11 mouse cellular contexts compared by ENCODE assay signal in the genomic region with DNA sequence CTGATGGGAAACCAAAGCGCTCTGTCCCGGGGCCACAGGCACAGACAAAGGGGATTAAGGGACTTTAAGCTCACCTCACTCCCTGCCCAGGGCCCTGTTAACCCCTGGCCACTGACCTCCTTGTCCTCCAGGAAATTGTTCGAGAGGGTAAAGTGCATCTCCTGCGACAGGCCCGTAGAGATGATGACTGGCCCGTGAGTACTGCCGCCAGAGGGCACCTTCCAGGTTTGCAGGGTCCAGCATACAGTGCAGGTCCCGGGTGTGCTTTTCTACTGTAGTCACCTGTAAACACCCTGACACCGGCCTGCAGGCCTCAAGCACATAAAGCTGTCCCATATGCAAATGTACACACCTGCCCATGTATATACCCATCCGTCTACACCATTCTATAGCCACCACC. TPM values are rescaled to one million over a fixed set of nuclear protein-coding genes. Genes with fewer than 3 reads are reported as not detected.
A peak's percentile ranks its signal among the peaks of the same experiment; 100 is the strongest.
DNase-seq lines count a peak whose midpoint lies in the region; ATAC-seq lines count a peak whose summit lies in the region.
"Had no signal": no experiment of that assay in that cellular context is flagged by ENCODE, and none has a peak within 500 bp of the region (broad histone marks: within the 10 kb centered on the region; RNA-seq: fewer than 3 reads in every experiment).

No protein-coding gene starts in this region.

- no peak overlapping the region for H3K4me3 ChIP-seq in hindbrain, embryonic 16.5 days (ENCODE audit: low read length)
- H3K4me3 ChIP-seq in hindbrain, embryonic 13.5 days = no peak overlapping the region
- no peak overlapping the region for H3K4me3 ChIP-seq in neural tube, embryonic 13.5 days
- H3K4me3 ChIP-seq in neural tube, embryonic 15.5 days (replicated peaks) = no peak overlapping the region
- no peak overlapping the region for H3K4me3 ChIP-seq in kidney, embryonic 14.5 days (ENCODE audit: low read length)
- H3K4me3 ChIP-seq: limb, embryonic 13.5 days had no signal

- no peaks in the 10 kb centered on the region for H3K9me3 ChIP-seq in hindbrain, embryonic 16.5 days (ENCODE audit: control insufficient read depth, low read length)
- no peaks in the 10 kb centered on the region for H3K9me3 ChIP-seq in hindbrain, embryonic 13.5 days
- no peaks in the 10 kb centered on the region for H3K9me3 ChIP-seq in neural tube, embryonic 13.5 days
- H3K9me3 ChIP-seq in neural tube, embryonic 15.5 days (replicated peaks) = no peaks in the 10 kb centered on the region
- no peaks in the 10 kb centered on the region for H3K9me3 ChIP-seq in kidney, embryonic 14.5 days (ENCODE audit: control insufficient read depth, low read length)
- H3K9me3 ChIP-seq: limb, embryonic 13.5 days had no signal

- no peak overlapping the region for H3K4me2 ChIP-seq in hindbrain, embryonic 16.5 days (ENCODE audit: low read length)
- no peak overlapping the region for H3K4me2 ChIP-seq in hindbrain, embryonic 13.5 days
- H3K4me2 ChIP-seq in neural tube, embryonic 13.5 days = no peak overlapping the region
- no peak overlapping the region for H3K4me2 ChIP-seq in neural tube, embryonic 15.5 days
- no peak overlapping the region for H3K4me2 ChIP-seq in kidney, embryonic 14.5 days (replicated peaks; ENCODE audit: low read depth, low read length)
- H3K4me2 ChIP-seq: limb, embryonic 13.5 days had no signal

- 0 out of 2 replicates have a peak, but pooled peaks have one; percentile 14 for ATAC-seq in hindbrain, embryonic 16.5 days
- ATAC-seq in hindbrain, embryonic 13.5 days (ENCODE audit: low FRiP score) = no peak
- peak; percentile 47; the same call in 1 of the 2 replicates for ATAC-seq in neural tube, embryonic 13.5 days (ENCODE audit: low read depth)
- no peak for ATAC-seq in neural tube, embryonic 15.5 days (ENCODE audit: low FRiP score)
- peak; percentile 63 for ATAC-seq in kidney, embryonic 14.5 days (ENCODE audit: low FRiP score, low TSS enrichment)
- ATAC-seq: forebrain, embryonic 16.5 days had no signal

- H3K27ac ChIP-seq in hindbrain, embryonic 16.5 days (ENCODE audit: low read depth, low read length) = no peak overlapping the region
- no peak overlapping the region for H3K27ac ChIP-seq in hindbrain, embryonic 13.5 days
- H3K27ac ChIP-seq in neural tube, embryonic 13.5 days (replicated peaks) = no peak overlapping the region
- H3K27ac ChIP-seq in neural tube, embryonic 15.5 days (replicated peaks) = no peak overlapping the region
- no peak overlapping the region for H3K27ac ChIP-seq in kidney, embryonic 14.5 days (ENCODE audit: low read depth, low read length)
- H3K27ac ChIP-seq: limb, embryonic 13.5 days had no signal

- H3K36me3 ChIP-seq in hindbrain, embryonic 16.5 days (ENCODE audit: control insufficient read depth, insufficient read depth, low read length) = no peaks in the 10 kb centered on the region
- no peaks in the 10 kb centered on the region for H3K36me3 ChIP-seq in hindbrain, embryonic 13.5 days
- no peaks in the 10 kb centered on the region for H3K36me3 ChIP-seq in neural tube, embryonic 13.5 days
- no peaks in the 10 kb centered on the region for H3K36me3 ChIP-seq in neural tube, embryonic 15.5 days
- H3K36me3 ChIP-seq in kidney, embryonic 14.5 days (ENCODE audit: control insufficient read depth, insufficient read depth, low read length) = no peaks in the 10 kb centered on the region
- H3K36me3 ChIP-seq: limb, embryonic 13.5 days had no signal

- H3K27me3 ChIP-seq in hindbrain, embryonic 16.5 days (replicated peaks; ENCODE audit: control insufficient read depth, insufficient read depth, low read length) = no peaks in the 10 kb centered on the region
- no peaks in the 10 kb centered on the region for H3K27me3 ChIP-seq in hindbrain, embryonic 13.5 days
- H3K27me3 ChIP-seq in neural tube, embryonic 13.5 days = no peaks in the 10 kb centered on the region
- H3K27me3 ChIP-seq in neural tube, embryonic 15.5 days (replicated peaks) = no peaks in the 10 kb centered on the region
- H3K27me3 ChIP-seq in kidney, embryonic 14.5 days (ENCODE audit: control insufficient read depth, insufficient read depth, low read length) = no peaks in the 10 kb centered on the region
- H3K27me3 ChIP-seq: limb, embryonic 13.5 days had no signal

- 50% methylated on average over 10 of the region's 10 CpGs for WGBS in hindbrain, embryonic 16.5 days
- 50% methylated on average over 10 of the region's 10 CpGs for WGBS in hindbrain, embryonic 13.5 days
- WGBS in neural tube, embryonic 13.5 days = 53% methylated on average over 10 of the region's 10 CpGs
- WGBS in neural tube, embryonic 15.5 days = 57% methylated on average over 10 of the region's 10 CpGs
- 47% methylated on average over 10 of the region's 10 CpGs for WGBS in kidney, embryonic 14.5 days

- peak; percentile 32 for DNase-seq in thymus, postnatal 25 days
- no peak for DNase-seq in frontal cortex, adult 2 months (ENCODE audit: extremely low spot score in 1 of 2, low spot score in 1 of 2)
- DNase-seq: adrenal gland, adult 8-10 months; embryo, embryonic 11 days had no signal

- H3K4me1 ChIP-seq in hindbrain, embryonic 16.5 days (ENCODE audit: control insufficient read depth, insufficient read depth, low read depth, low read length) = no peaks in the 10 kb centered on the region
- no peaks in the 10 kb centered on the region for H3K4me1 ChIP-seq in hindbrain, embryonic 13.5 days (replicated peaks)
- H3K4me1 ChIP-seq in neural tube, embryonic 13.5 days (replicated peaks) = no peaks in the 10 kb centered on the region
- no peaks in the 10 kb centered on the region for H3K4me1 ChIP-seq in neural tube, embryonic 15.5 days
- H3K4me1 ChIP-seq in kidney, embryonic 14.5 days (ENCODE audit: control insufficient read depth, insufficient read depth, low read length) = no peaks in the 10 kb centered on the region

- H3K9ac ChIP-seq in hindbrain, embryonic 16.5 days (ENCODE audit: low read depth, low read length) = no peak overlapping the region
- H3K9ac ChIP-seq in hindbrain, embryonic 13.5 days = no peak overlapping the region
- H3K9ac ChIP-seq in neural tube, embryonic 13.5 days = no peak overlapping the region
- no peak overlapping the region for H3K9ac ChIP-seq in neural tube, embryonic 15.5 days (replicated peaks)
- H3K9ac ChIP-seq in kidney, embryonic 14.5 days (ENCODE audit: low read depth, low read length) = no peak overlapping the region
- H3K9ac ChIP-seq: limb, embryonic 13.5 days had no signal

RNA-seq across cellular contexts. Expression of a gene that starts 18.7 kb away (rescaled TPM):
- polyA plus RNA-seq in hindbrain, embryonic 16.5 days (2015; fragmentation: Nextera tagmentation; extraction: Ambion mirVana) = 55.2 and 73.2 TPM in 2 replicates
- 53.7 and 54.1 TPM in 2 replicates for polyA plus RNA-seq in hindbrain, embryonic 13.5 days (2015; fragmentation: Nextera tagmentation; extraction: Ambion mirVana)
- polyA plus RNA-seq in neural tube, embryonic 13.5 days (2015; fragmentation: Nextera tagmentation; extraction: Ambion mirVana) = 54.4 and 66.3 TPM in 2 replicates
- polyA plus RNA-seq in neural tube, embryonic 15.5 days (2015; fragmentation: Nextera tagmentation; extraction: Ambion mirVana) = 66.0 and 66.7 TPM in 2 replicates
- 37.2 and 39.7 TPM in 2 replicates for polyA plus RNA-seq in kidney, embryonic 14.5 days (2014; fragmentation: Nextera tagmentation; extraction: Ambion mirVana)
- 51.3 and 66.1 TPM in 2 replicates for polyA plus RNA-seq in frontal cortex, adult 2 months (2012; rRNA removed)

RNA-seq across cellular contexts. Expression of a gene that starts 24.7 kb away (rescaled TPM):
- 133 and 140 TPM in 2 replicates for polyA plus RNA-seq in hindbrain, embryonic 16.5 days (2015; fragmentation: Nextera tagmentation; extraction: Ambion mirVana)
- 107 and 115 TPM in 2 replicates for polyA plus RNA-seq in hindbrain, embryonic 13.5 days (2015; fragmentation: Nextera tagmentation; extraction: Ambion mirVana)
- polyA plus RNA-seq in neural tube, embryonic 13.5 days (2015; fragmentation: Nextera tagmentation; extraction: Ambion mirVana) = 105 and 110 TPM in 2 replicates
- 122 and 125 TPM in 2 replicates for polyA plus RNA-seq in neural tube, embryonic 15.5 days (2015; fragmentation: Nextera tagmentation; extraction: Ambion mirVana)
- 54.0 and 89.2 TPM in 2 replicates for polyA plus RNA-seq in kidney, embryonic 14.5 days (2014; fragmentation: Nextera tagmentation; extraction: Ambion mirVana)
- polyA plus RNA-seq in frontal cortex, adult 2 months (2012; rRNA removed) = 216 and 221 TPM in 2 replicates

RNA-seq across cellular contexts. Expression of a gene that starts 26.2 kb away (rescaled TPM):
- 0.13 and 0.19 TPM in 2 replicates for polyA plus RNA-seq in hindbrain, embryonic 16.5 days (2015; fragmentation: Nextera tagmentation; extraction: Ambion mirVana)
- 0.65 TPM in 2 replicates for polyA plus RNA-seq in hindbrain, embryonic 13.5 days (2015; fragmentation: Nextera tagmentation; extraction: Ambion mirVana)
- 0.42 and 0.52 TPM in 2 replicates for polyA plus RNA-seq in neural tube, embryonic 13.5 days (2015; fragmentation: Nextera tagmentation; extraction: Ambion mirVana)
- polyA plus RNA-seq in neural tube, embryonic 15.5 days (2015; fragmentation: Nextera tagmentation; extraction: Ambion mirVana) = 0.54 and 0.60 TPM in 2 replicates
- polyA plus RNA-seq in kidney, embryonic 14.5 days (2014; fragmentation: Nextera tagmentation; extraction: Ambion mirVana) = 0.89 TPM in 1 of 2 replicates, not detected in the other
- 0.08 TPM in 1 of 2 replicates, not detected in the other for polyA plus RNA-seq in frontal cortex, adult 2 months (2012; rRNA removed)

Comparison
In these comparisons a context has a peak if more than half of its experiments do, and no peak if none do; other contexts are left out.
1. ATAC-seq: peak in hindbrain, embryonic 16.5 days (single experiment), neural tube, embryonic 13.5 days (single experiment) and kidney, embryonic 14.5 days (single experiment); none in hindbrain, embryonic 13.5 days (single experiment) and neural tube, embryonic 15.5 days (single experiment).